Mouse (Mus musculus): ENCODE data around the gene Rfc4. TPM values are rescaled to one million over a fixed set of nuclear protein-coding genes. Genes with fewer than 3 reads are reported as not detected.

Rfc4 gene
- polyA plus RNA-seq, 2 experiments, result 12.1 to 91.4 TPM

- H3K4me1 ChIP-seq (ENCODE audit: control insufficient read depth, insufficient read depth, low read length), result no peaks in the 10 kb centered on the region
- no peak overlapping the region for H3K4me2 ChIP-seq (replicated peaks; ENCODE audit: low read depth, low read length, severe bottlenecking)
- H3K27me3 ChIP-seq (ENCODE audit: control insufficient read depth, insufficient read depth, low read length), result no peaks in the 10 kb centered on the region
- no peak overlapping the region for H3K27ac ChIP-seq (replicated peaks; ENCODE audit: low read depth, low read length)
- DNase-seq (ENCODE audit: low spot score) (no peak), ATAC-seq (ENCODE audit: low FRiP score, low read depth) (no peak)
- H3K9ac ChIP-seq (ENCODE audit: low read depth, low read length, severe bottlenecking), result no peak overlapping the region
- H3K9me3 ChIP-seq (ENCODE audit: control insufficient read depth, low read length), result no peaks in the 10 kb centered on the region
- 55% methylated on average over 5 of the region's 5 CpGs for WGBS
- H3K4me3 ChIP-seq (replicated peaks; ENCODE audit: low read length), result no peak overlapping the region
- TF ChIP-seq POLR2A (IDR thresholded peaks at IDR 0.05; ENCODE audit: borderline replicate concordance, extremely low read depth, insufficient read depth, insufficient read length), result no peak
- H3K36me3 ChIP-seq (ENCODE audit: control insufficient read depth, insufficient read depth, low read length), result no peaks in the 10 kb centered on the region
Measured at GRCm38 (mm10) chr16:23167079-23167478, 39.5 kb upstream of the Rfc4 start.

- DNase-seq (ENCODE audit: low spot score) (no peak), ATAC-seq (ENCODE audit: low FRiP score, low read depth) (no peak)
- TF ChIP-seq POLR2A (IDR thresholded peaks at IDR 0.05; ENCODE audit: borderline replicate concordance, extremely low read depth, insufficient read depth, insufficient read length), result no peak
- no peak overlapping the region for H3K27ac ChIP-seq (replicated peaks; ENCODE audit: low read depth, low read length)
- no peak overlapping the region for H3K4me2 ChIP-seq (replicated peaks; ENCODE audit: low read depth, low read length, severe bottlenecking)
- H3K27me3 ChIP-seq (ENCODE audit: control insufficient read depth, insufficient read depth, low read length), result no peaks in the 10 kb centered on the region
- no peaks in the 10 kb centered on the region for H3K36me3 ChIP-seq (ENCODE audit: control insufficient read depth, insufficient read depth, low read length)
- no peaks in the 10 kb centered on the region for H3K4me1 ChIP-seq (ENCODE audit: control insufficient read depth, insufficient read depth, low read length)
- no peaks in the 10 kb centered on the region for H3K9me3 ChIP-seq (ENCODE audit: control insufficient read depth, low read length)
- H3K9ac ChIP-seq (ENCODE audit: low read depth, low read length, severe bottlenecking), result no peak overlapping the region
- H3K4me3 ChIP-seq (replicated peaks; ENCODE audit: low read length), result no peak overlapping the region
- 78% methylated on average over 1 of the region's 1 CpGs for WGBS
Measured at GRCm38 (mm10) chr16:23166646-23167045, 39.1 kb upstream of the Rfc4 start.

GRCm38 (mm10) chr16:23165441-23165840 is 37.9 kb upstream of the Rfc4 start:
- ATAC-seq (ENCODE audit: low FRiP score, low read depth), result no peak
- Histone ChIP-seq H3K36me3 (ENCODE audit: control insufficient read depth, insufficient read depth, low read length) (no peaks in the 10 kb centered on the region), H3K27me3 (ENCODE audit: control insufficient read depth, insufficient read depth, low read length) (no peaks in the 10 kb centered on the region), H3K9me3 (ENCODE audit: control insufficient read depth, low read length) (no peaks in the 10 kb centered on the region), H3K4me3 (replicated peaks; ENCODE audit: low read length) (no peak overlapping the region), H3K4me2 (replicated peaks; ENCODE audit: low read depth, low read length, severe bottlenecking) (no peak overlapping the region), H3K9ac (ENCODE audit: low read depth, low read length, severe bottlenecking) (no peak overlapping the region), H3K4me1 (ENCODE audit: control insufficient read depth, insufficient read depth, low read length) (no peaks in the 10 kb centered on the region), H3K27ac (replicated peaks; ENCODE audit: low read depth, low read length) (no peak overlapping the region)
- WGBS, result 58% methylated on average over 9 of the region's 9 CpGs
- no peak for TF ChIP-seq POLR2A (IDR thresholded peaks at IDR 0.05; ENCODE audit: borderline replicate concordance, extremely low read depth, insufficient read depth, insufficient read length)
- no peak for DNase-seq (ENCODE audit: low spot score)

GRCm38 (mm10) chr16:23164443-23164842 is 36.9 kb upstream of the Rfc4 start:
- H3K36me3 ChIP-seq (ENCODE audit: control insufficient read depth, insufficient read depth, low read length), result no peaks in the 10 kb centered on the region
- no peak overlapping the region for H3K9ac ChIP-seq (ENCODE audit: low read depth, low read length, severe bottlenecking)
- no peaks in the 10 kb centered on the region for H3K9me3 ChIP-seq (ENCODE audit: control insufficient read depth, low read length)
- H3K4me1 ChIP-seq (ENCODE audit: control insufficient read depth, insufficient read depth, low read length), result no peaks in the 10 kb centered on the region
- ATAC-seq (ENCODE audit: low FRiP score, low read depth) (no peak), DNase-seq (ENCODE audit: low spot score) (no peak)
- no peak overlapping the region for H3K27ac ChIP-seq (replicated peaks; ENCODE audit: low read depth, low read length)
- H3K4me2 ChIP-seq (replicated peaks; ENCODE audit: low read depth, low read length, severe bottlenecking), result no peak overlapping the region
- no peak for TF ChIP-seq POLR2A (IDR thresholded peaks at IDR 0.05; ENCODE audit: borderline replicate concordance, extremely low read depth, insufficient read depth, insufficient read length)
- 67% methylated on average over 6 of the region's 6 CpGs for WGBS
- no peaks in the 10 kb centered on the region for H3K27me3 ChIP-seq (ENCODE audit: control insufficient read depth, insufficient read depth, low read length)
- no peak overlapping the region for H3K4me3 ChIP-seq (replicated peaks; ENCODE audit: low read length)

- TF ChIP-seq POLR2A (IDR thresholded peaks at IDR 0.05; ENCODE audit: borderline replicate concordance, extremely low read depth, insufficient read depth, insufficient read length), result no peak
- Histone ChIP-seq H3K9me3 (ENCODE audit: control insufficient read depth, low read length) (no peaks in the 10 kb centered on the region), H3K27ac (replicated peaks; ENCODE audit: low read depth, low read length) (no peak overlapping the region), H3K4me1 (ENCODE audit: control insufficient read depth, insufficient read depth, low read length) (no peaks in the 10 kb centered on the region), H3K4me3 (replicated peaks; ENCODE audit: low read length) (no peak overlapping the region), H3K27me3 (ENCODE audit: control insufficient read depth, insufficient read depth, low read length) (no peaks in the 10 kb centered on the region), H3K36me3 (ENCODE audit: control insufficient read depth, insufficient read depth, low read length) (no peaks in the 10 kb centered on the region), H3K9ac (ENCODE audit: low read depth, low read length, severe bottlenecking) (no peak overlapping the region), H3K4me2 (replicated peaks; ENCODE audit: low read depth, low read length, severe bottlenecking) (no peak overlapping the region)
- DNase-seq (ENCODE audit: low spot score) (no peak), ATAC-seq (ENCODE audit: low FRiP score, low read depth) (no peak)
- WGBS, result 74% methylated on average over 3 of the region's 3 CpGs
Measured at GRCm38 (mm10) chr16:23162116-23162515, 34.6 kb upstream of the Rfc4 start.

GRCm38 (mm10) chr16:23159749-23160148 is 32.2 kb upstream of the Rfc4 start:
- WGBS, result 69% methylated on average over 2 of the region's 2 CpGs
- DNase-seq (ENCODE audit: low spot score) (no peak), ATAC-seq (ENCODE audit: low FRiP score, low read depth) (no peak)
- Histone ChIP-seq H3K4me3 (replicated peaks; ENCODE audit: low read length) (no peak overlapping the region), H3K27ac (replicated peaks; ENCODE audit: low read depth, low read length) (no peak overlapping the region), H3K9ac (ENCODE audit: low read depth, low read length, severe bottlenecking) (no peak overlapping the region), H3K4me2 (replicated peaks; ENCODE audit: low read depth, low read length, severe bottlenecking) (no peak overlapping the region), H3K9me3 (ENCODE audit: control insufficient read depth, low read length) (no peaks in the 10 kb centered on the region), H3K4me1 (ENCODE audit: control insufficient read depth, insufficient read depth, low read length) (no peaks in the 10 kb centered on the region), H3K36me3 (ENCODE audit: control insufficient read depth, insufficient read depth, low read length) (no peaks in the 10 kb centered on the region), H3K27me3 (ENCODE audit: control insufficient read depth, insufficient read depth, low read length) (no peaks in the 10 kb centered on the region)
- no peak for TF ChIP-seq POLR2A (IDR thresholded peaks at IDR 0.05; ENCODE audit: borderline replicate concordance, extremely low read depth, insufficient read depth, insufficient read length)

All from limb, embryonic 14.5 days (tissue).